Mouse (Mus musculus): ENCODE data around the gene Mtx1. TPM values are rescaled to one million over a fixed set of nuclear protein-coding genes. Genes with fewer than 3 reads are reported as not detected.

The Mtx1 gene
- total and polyA plus RNA-seq, 2 experiments from 2014 or later, result 108 to 176 TPM

DNA sequence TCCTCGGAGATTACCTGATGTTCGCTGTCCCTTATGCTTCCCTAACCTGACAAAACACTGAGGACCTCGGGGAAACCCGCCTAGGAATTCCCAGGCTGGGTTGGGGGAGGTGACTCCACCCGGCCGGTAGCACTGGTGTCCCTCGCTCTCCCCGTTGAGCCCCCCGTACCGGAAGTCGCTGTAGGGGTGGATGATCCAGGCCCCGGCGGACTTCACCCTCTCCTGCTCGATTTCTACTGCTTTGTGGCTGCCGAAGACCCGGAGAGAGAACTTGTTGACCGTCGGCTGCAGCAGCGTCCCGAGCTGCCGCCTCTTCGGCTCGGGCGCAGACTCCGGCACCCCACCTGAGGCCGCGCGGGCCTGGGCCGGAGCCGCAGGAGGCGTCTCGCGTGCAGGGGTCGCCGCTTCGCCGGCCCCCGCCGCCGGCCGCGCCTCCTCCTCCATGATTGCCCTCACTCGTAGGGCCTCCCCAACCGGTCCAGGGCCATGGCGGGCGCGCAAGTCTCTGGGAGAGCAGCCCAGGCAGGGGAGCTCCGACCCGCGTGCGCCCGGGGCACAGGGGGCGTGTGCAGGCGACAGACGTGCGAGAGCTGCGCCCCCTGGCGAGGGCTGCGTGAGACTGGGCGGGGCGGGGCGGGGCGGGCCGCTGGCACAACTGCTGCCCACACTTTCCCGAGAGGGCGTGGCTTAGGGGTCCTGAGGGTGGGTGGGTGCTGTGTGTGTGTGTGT is 67.1 kb downstream of the Mtx1 start, which contains the start of gene Hcn3:
Hcn3 (minus strand) TSS at position 581 of the 729 bp plus-strand sequence.
- ATAC-seq (ENCODE audit: low FRiP score), result peak; percentile 82
- under 1% methylated on average over 59 of the region's 66 CpGs for WGBS
- Histone ChIP-seq H3K27ac (ENCODE audit: low read depth, low read length) (peak within 1 kb of the TSS; percentile 70), H3K9ac (replicated peaks; ENCODE audit: low read length, poor library complexity, severe bottlenecking) (peak within 1 kb of the TSS; percentile 69), H3K36me3 (ENCODE audit: insufficient read depth, low read length) (no peaks in the 10 kb centered on the region), H3K9me3 (ENCODE audit: low read length) (no peaks in the 10 kb centered on the region), H3K4me3 (ENCODE audit: low read depth, low read length) (peak within 1 kb of the TSS; percentile 76), H3K4me2 (ENCODE audit: low read depth, low read length, poor library complexity, severe bottlenecking) (peak within 1 kb of the TSS; percentile 79), H3K27me3 (ENCODE audit: insufficient read depth, low read length) (no peaks in the 10 kb centered on the region), H3K4me1 (ENCODE audit: insufficient read depth, low read length) (peaks cover 4% of the 10 kb centered on the region; the same call in 1 of the 2 replicates)
- TF ChIP-seq CTCF (IDR thresholded peaks at IDR 0.05), result peak; percentile 77
- peak; percentile 77 for DNase-seq (ENCODE audit: low spot score)

DNA sequence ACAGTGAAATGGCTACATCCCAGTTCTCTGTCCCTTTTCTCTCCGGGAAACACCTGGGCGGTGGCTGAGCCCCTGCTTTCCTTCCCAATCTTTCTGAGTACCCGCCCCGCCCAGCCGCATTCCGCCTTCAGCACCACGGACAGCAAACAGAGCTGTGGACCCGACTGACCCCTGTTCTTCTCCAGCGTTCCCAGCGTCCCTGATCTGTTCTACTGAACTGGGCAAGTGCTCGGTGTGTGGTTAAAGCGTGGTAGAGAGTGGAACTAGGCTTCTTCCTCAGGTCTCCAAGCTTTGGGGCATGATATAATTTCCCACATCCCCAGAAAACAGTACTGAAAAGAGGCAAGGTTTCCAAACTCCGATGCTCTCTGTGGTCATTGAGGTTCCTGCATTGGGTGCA is 67.7 kb downstream of the Mtx1 start:
- peak overlapping the region; percentile 69 for H3K9ac ChIP-seq (replicated peaks; ENCODE audit: low read length, poor library complexity, severe bottlenecking)
- no peaks in the 10 kb centered on the region for H3K27me3 ChIP-seq (ENCODE audit: insufficient read depth, low read length)
- DNase-seq (ENCODE audit: low spot score), result no peak
- H3K36me3 ChIP-seq (ENCODE audit: insufficient read depth, low read length), result no peaks in the 10 kb centered on the region
- peak overlapping the region; percentile 70 for H3K27ac ChIP-seq (ENCODE audit: low read depth, low read length)
- TF ChIP-seq CTCF (IDR thresholded peaks at IDR 0.05), result no peak
- H3K4me3 ChIP-seq (ENCODE audit: low read depth, low read length), result peak overlapping the region; percentile 76
- H3K4me1 ChIP-seq (ENCODE audit: insufficient read depth, low read length), result peaks cover 4% of the 10 kb centered on the region; the same call in 1 of the 2 replicates
- WGBS, result 0% methylated on average over 13 of the region's 13 CpGs
- peak; percentile 18; the same call in 1 of the 2 replicates for ATAC-seq (ENCODE audit: low FRiP score)
- no peaks in the 10 kb centered on the region for H3K9me3 ChIP-seq (ENCODE audit: low read length)
- peak overlapping the region; percentile 79 for H3K4me2 ChIP-seq (ENCODE audit: low read depth, low read length, poor library complexity, severe bottlenecking)

MicroRNAs within 50 kb of the gene (microRNA counts, 519-probe panel; counts per million panel counts)
- 2,265 counts per million, percentile 66 among the panel's probes with 10 or more counts for microRNA mmu-miR-92b

Small RNAs within 50 kb of the gene (microRNA-seq; reads per million reads assigned to microRNA genes)
- gene Mir92b (ENCODE audit: borderline number of aligned reads), result 2,489 reads per million, percentile 81 among the genes with 10 or more reads in this experiment

Other genes starting within 250 kb of the Mtx1 start
- gene Rusc1, start 133.8 kb downstream of the Mtx1 start, total RNA-seq (2014; rRNA removed), result 177 and 187 TPM in 2 replicates
- gene Rusc1, start 133.8 kb downstream of the Mtx1 start, polyA plus RNA-seq (2015; fragmentation: Nextera tagmentation; extraction: Ambion mirVana), result 103 and 107 TPM in 2 replicates
- not detected in 2 replicates for gene Gm43738, start 126.0 kb downstream of the Mtx1 start, total RNA-seq (2014; rRNA removed)
- not detected in 2 replicates for gene Gm43738, start 126.0 kb downstream of the Mtx1 start, polyA plus RNA-seq (2015; fragmentation: Nextera tagmentation; extraction: Ambion mirVana)
- gene Fdps, start 125.1 kb downstream of the Mtx1 start, total RNA-seq (2014; rRNA removed), result 382 and 401 TPM in 2 replicates
- gene Fdps, start 125.1 kb downstream of the Mtx1 start, polyA plus RNA-seq (2015; fragmentation: Nextera tagmentation; extraction: Ambion mirVana), result 407 and 423 TPM in 2 replicates
- 0.47 TPM in 1 of 2 replicates, not detected in the other for gene Pklr, start 90.9 kb downstream of the Mtx1 start, total RNA-seq (2014; rRNA removed)
- gene Pklr, start 90.9 kb downstream of the Mtx1 start, polyA plus RNA-seq (2015; fragmentation: Nextera tagmentation; extraction: Ambion mirVana), result 0.05 and 0.10 TPM in 2 replicates
- 94.8 and 97.8 TPM in 2 replicates for gene Hcn3, start 66.9 kb downstream of the Mtx1 start, total RNA-seq (2014; rRNA removed)
- 44.8 and 46.7 TPM in 2 replicates for gene Hcn3, start 66.9 kb downstream of the Mtx1 start, polyA plus RNA-seq (2015; fragmentation: Nextera tagmentation; extraction: Ambion mirVana)
- 38.9 and 44.5 TPM in 2 replicates for gene Clk2, start 62.3 kb downstream of the Mtx1 start, total RNA-seq (2014; rRNA removed)
- gene Clk2, start 62.3 kb downstream of the Mtx1 start, polyA plus RNA-seq (2015; fragmentation: Nextera tagmentation; extraction: Ambion mirVana), result 12.1 and 12.6 TPM in 2 replicates
- gene Scamp3, start 49.6 kb downstream of the Mtx1 start, total RNA-seq (2014; rRNA removed), result 71.1 and 84.8 TPM in 2 replicates
- 151 and 158 TPM in 2 replicates for gene Scamp3, start 49.6 kb downstream of the Mtx1 start, polyA plus RNA-seq (2015; fragmentation: Nextera tagmentation; extraction: Ambion mirVana)
- gene Fam189b, start 43.9 kb downstream of the Mtx1 start, total RNA-seq (2014; rRNA removed), result 12.7 and 22.2 TPM in 2 replicates
- gene Fam189b, start 43.9 kb downstream of the Mtx1 start, polyA plus RNA-seq (2015; fragmentation: Nextera tagmentation; extraction: Ambion mirVana), result 32.5 and 37.5 TPM in 2 replicates
- gene Gba, start 24.2 kb downstream of the Mtx1 start, total RNA-seq (2014; rRNA removed), result 56.8 and 64.6 TPM in 2 replicates
- 46.1 and 48.3 TPM in 2 replicates for gene Gba, start 24.2 kb downstream of the Mtx1 start, polyA plus RNA-seq (2015; fragmentation: Nextera tagmentation; extraction: Ambion mirVana)
- 38.5 and 42.9 TPM in 2 replicates for gene Thbs3, start 11.9 kb downstream of the Mtx1 start, total RNA-seq (2014; rRNA removed)
- 39.0 and 47.6 TPM in 2 replicates for gene Thbs3, start 11.9 kb downstream of the Mtx1 start, polyA plus RNA-seq (2015; fragmentation: Nextera tagmentation; extraction: Ambion mirVana)
- 2.8 and 3.8 TPM in 2 replicates for gene Muc1, start 2.0 kb upstream of the Mtx1 start, total RNA-seq (2014; rRNA removed)
- 0.52 and 1.5 TPM in 2 replicates for gene Muc1, start 2.0 kb upstream of the Mtx1 start, polyA plus RNA-seq (2015; fragmentation: Nextera tagmentation; extraction: Ambion mirVana)
- 74.7 and 93.9 TPM in 2 replicates for gene Krtcap2, start 18.9 kb upstream of the Mtx1 start, total RNA-seq (2014; rRNA removed)
- 219 TPM in 2 replicates for gene Krtcap2, start 18.9 kb upstream of the Mtx1 start, polyA plus RNA-seq (2015; fragmentation: Nextera tagmentation; extraction: Ambion mirVana)
- gene Trim46, start 19.2 kb upstream of the Mtx1 start, total RNA-seq (2014; rRNA removed), result 112 and 124 TPM in 2 replicates
- gene Trim46, start 19.2 kb upstream of the Mtx1 start, polyA plus RNA-seq (2015; fragmentation: Nextera tagmentation; extraction: Ambion mirVana), result 69.1 TPM in 2 replicates
- gene Dpm3, start 32.3 kb upstream of the Mtx1 start, total RNA-seq (2014; rRNA removed), result 198 and 223 TPM in 2 replicates
- gene Dpm3, start 32.3 kb upstream of the Mtx1 start, polyA plus RNA-seq (2015; fragmentation: Nextera tagmentation; extraction: Ambion mirVana), result 69.4 and 81.1 TPM in 2 replicates
- 22.8 and 32.0 TPM in 2 replicates for gene Slc50a1, start 43.5 kb upstream of the Mtx1 start, total RNA-seq (2014; rRNA removed)
- gene Slc50a1, start 43.5 kb upstream of the Mtx1 start, polyA plus RNA-seq (2015; fragmentation: Nextera tagmentation; extraction: Ambion mirVana), result 42.4 and 48.7 TPM in 2 replicates
- 6.6 and 7.1 TPM in 2 replicates for gene Efna1, start 54.1 kb upstream of the Mtx1 start, total RNA-seq (2014; rRNA removed)
- 8.9 and 9.4 TPM in 2 replicates for gene Efna1, start 54.1 kb upstream of the Mtx1 start, polyA plus RNA-seq (2015; fragmentation: Nextera tagmentation; extraction: Ambion mirVana)
- gene Efna3, start 95.9 kb upstream of the Mtx1 start, total RNA-seq (2014; rRNA removed), result 93.5 and 115 TPM in 2 replicates
- gene Efna3, start 95.9 kb upstream of the Mtx1 start, polyA plus RNA-seq (2015; fragmentation: Nextera tagmentation; extraction: Ambion mirVana), result 52.3 and 58.4 TPM in 2 replicates
- gene Efna4, start 110.9 kb upstream of the Mtx1 start, total RNA-seq (2014; rRNA removed), result 3.0 and 7.9 TPM in 2 replicates
- 2.5 and 3.5 TPM in 2 replicates for gene Efna4, start 110.9 kb upstream of the Mtx1 start, polyA plus RNA-seq (2015; fragmentation: Nextera tagmentation; extraction: Ambion mirVana)
- gene Adam15, start 122.9 kb upstream of the Mtx1 start, total RNA-seq (2014; rRNA removed), result 63.4 and 88.8 TPM in 2 replicates
- gene Adam15, start 122.9 kb upstream of the Mtx1 start, polyA plus RNA-seq (2015; fragmentation: Nextera tagmentation; extraction: Ambion mirVana), result 73.6 and 79.4 TPM in 2 replicates
- gene Dcst2, start 134.9 kb upstream of the Mtx1 start, total RNA-seq (2014; rRNA removed), result not detected in 2 replicates
- 0.31 and 0.51 TPM in 2 replicates for gene Dcst2, start 134.9 kb upstream of the Mtx1 start, polyA plus RNA-seq (2015; fragmentation: Nextera tagmentation; extraction: Ambion mirVana)
- 0.05 TPM in 1 of 2 replicates, not detected in the other for gene Dcst1, start 138.2 kb upstream of the Mtx1 start, total RNA-seq (2014; rRNA removed)
- 1.1 TPM in 2 replicates for gene Dcst1, start 138.2 kb upstream of the Mtx1 start, polyA plus RNA-seq (2015; fragmentation: Nextera tagmentation; extraction: Ambion mirVana)
- 2.2 and 4.4 TPM in 2 replicates for gene Zbtb7b, start 167.7 kb upstream of the Mtx1 start, total RNA-seq (2014; rRNA removed)
- 0.53 and 0.88 TPM in 2 replicates for gene Zbtb7b, start 167.7 kb upstream of the Mtx1 start, polyA plus RNA-seq (2015; fragmentation: Nextera tagmentation; extraction: Ambion mirVana)
- gene Lenep, start 175.7 kb upstream of the Mtx1 start, total RNA-seq (2014; rRNA removed), result 1.8 and 2.3 TPM in 2 replicates
- 0.27 TPM in 1 of 2 replicates, not detected in the other for gene Lenep, start 175.7 kb upstream of the Mtx1 start, polyA plus RNA-seq (2015; fragmentation: Nextera tagmentation; extraction: Ambion mirVana)
- gene Flad1, start 184.8 kb upstream of the Mtx1 start, total RNA-seq (2014; rRNA removed), result 32.0 and 34.1 TPM in 2 replicates
- gene Flad1, start 184.8 kb upstream of the Mtx1 start, polyA plus RNA-seq (2015; fragmentation: Nextera tagmentation; extraction: Ambion mirVana), result 26.0 and 29.3 TPM in 2 replicates
- gene Cks1b, start 191.3 kb upstream of the Mtx1 start, total RNA-seq (2014; rRNA removed), result 22.4 and 29.2 TPM in 2 replicates
- gene Cks1b, start 191.3 kb upstream of the Mtx1 start, polyA plus RNA-seq (2015; fragmentation: Nextera tagmentation; extraction: Ambion mirVana), result 68.6 and 69.6 TPM in 2 replicates
- 21.7 and 24.9 TPM in 2 replicates for gene Shc1, start 191.4 kb upstream of the Mtx1 start, total RNA-seq (2014; rRNA removed)
- 11.0 and 12.7 TPM in 2 replicates for gene Shc1, start 191.4 kb upstream of the Mtx1 start, polyA plus RNA-seq (2015; fragmentation: Nextera tagmentation; extraction: Ambion mirVana)
- 77.8 and 91.3 TPM in 2 replicates for gene Pygo2, start 203.1 kb upstream of the Mtx1 start, total RNA-seq (2014; rRNA removed)
- 38.5 and 40.4 TPM in 2 replicates for gene Pygo2, start 203.1 kb upstream of the Mtx1 start, polyA plus RNA-seq (2015; fragmentation: Nextera tagmentation; extraction: Ambion mirVana)
- gene Pbxip1, start 209.6 kb upstream of the Mtx1 start, total RNA-seq (2014; rRNA removed), result 18.5 and 21.3 TPM in 2 replicates
- gene Pbxip1, start 209.6 kb upstream of the Mtx1 start, polyA plus RNA-seq (2015; fragmentation: Nextera tagmentation; extraction: Ambion mirVana), result 18.8 and 21.8 TPM in 2 replicates
- gene Pmvk, start 227.5 kb upstream of the Mtx1 start, total RNA-seq (2014; rRNA removed), result 90.8 and 121 TPM in 2 replicates
- 124 and 135 TPM in 2 replicates for gene Pmvk, start 227.5 kb upstream of the Mtx1 start, polyA plus RNA-seq (2015; fragmentation: Nextera tagmentation; extraction: Ambion mirVana)